Mouse (Mus musculus) forebrain, embryonic 11.5 days (tissue): ENCODE data around the gene Bcl2. TPM values are rescaled to one million over a fixed set of nuclear protein-coding genes. Genes with fewer than 3 reads are reported as not detected.
A peak's percentile ranks its signal among the peaks of the same experiment; 100 is the strongest.

Experiments
- ATAC-seq: fragments of 200-750 bp; cut with Nextera tagmentation; replicated peaks from 2 replicates; pipeline ENCODE4 v1.8.0; 2017; ENCODE audit warnings: moderate TSS enrichment; ENCODE audit not compliant: low FRiP score
- DNase-seq: peaks from one replicate; pipeline ENCODE4 v3.0.0-alpha.2; 2017; ENCODE audit warnings: low spot score
- H3K27ac ChIP-seq: fragments of 300-500 bp; sonication (generic); 2 replicates; pipeline ENCODE4 v1.5.1; 2014; ENCODE audit warnings: low read depth, low read length
- H3K27me3 ChIP-seq: fragments of 300-500 bp; sonication (generic); 2 replicates; pipeline ENCODE4 v1.6.1; 2014; ENCODE audit warnings: mild to moderate bottlenecking, low read length, mixed read lengths; ENCODE audit not compliant: control insufficient read depth, insufficient read depth
- H3K36me3 ChIP-seq: fragments of 300-500 bp; sonication (generic); 2 replicates; pipeline ENCODE4 v1.6.1; 2014; ENCODE audit warnings: mild to moderate bottlenecking, low read length, moderate library complexity, mixed read lengths; ENCODE audit not compliant: control insufficient read depth, insufficient read depth
- H3K4me1 ChIP-seq: fragments of 300-500 bp; sonication (generic); replicated peaks from 2 replicates; pipeline ENCODE4 v1.6.1; 2014; ENCODE audit warnings: low read length, mixed read lengths; ENCODE audit not compliant: control insufficient read depth, insufficient read depth
- H3K4me2 ChIP-seq: fragments of 300-500 bp; sonication (generic); 2 replicates; pipeline ENCODE4 v1.6.1; 2014; ENCODE audit warnings: low read depth, mild to moderate bottlenecking, low read length, moderate library complexity, mixed read lengths; ENCODE audit not compliant: severe bottlenecking
- H3K4me3 ChIP-seq: fragments of 300-500 bp; sonication (generic); 2 replicates; pipeline ENCODE4 v1.5.1; 2014; ENCODE audit warnings: low read depth, low read length
- H3K9ac ChIP-seq: fragments of 300-500 bp; sonication (generic); 2 replicates; pipeline ENCODE4 v1.6.1; 2014; ENCODE audit warnings: low read length
- H3K9me3 ChIP-seq: fragments of 300-500 bp; sonication (generic); 2 replicates; pipeline ENCODE4 v1.6.1; 2016; ENCODE audit warnings: low read length, mixed read lengths; ENCODE audit not compliant: control insufficient read depth
- WGBS: fragments of 180-500 bp; shearing (Covaris S2); extraction: QIAGEN DNeasy Blood & Tissue Kit; methylation state at CpG from one replicate; pipeline ENCODE4 v1.1.7; 2014; 5-methylcytosine and 5-hydroxymethylcytosine counted together
- polyA plus RNA-seq: library from polyadenylated mRNA; unstranded; fragments of >200 nt; fragmentation: Nextera tagmentation; extraction: Ambion mirVana; gene quantifications from 2 replicates; pipeline ENCODE4 v1.2.1, GENCODE M21; 2014

Bcl2 gene
- polyA plus RNA-seq, 1 experiment from 2014 or later: 6.9 TPM

GRCm38 (mm10) chr1:106717071-106717601 is 3.1 kb upstream of the Bcl2 start:
- DNase-seq (peak; percentile 76), ATAC-seq (no peak)
- no peak overlapping the region for H3K9ac ChIP-seq
- no peaks in the 10 kb centered on the region for H3K36me3 ChIP-seq
- no peaks in the 10 kb centered on the region for H3K9me3 ChIP-seq
- 29% methylated on average over 7 of the region's 7 CpGs for WGBS
- H3K4me3 ChIP-seq: no peak overlapping the region
- peaks cover 5% of the 10 kb centered on the region; the same call in 1 of the 2 replicates for H3K4me1 ChIP-seq
- H3K4me2 ChIP-seq: no peak overlapping the region
- no peaks in the 10 kb centered on the region for H3K27me3 ChIP-seq
- no peak overlapping the region for H3K27ac ChIP-seq

GRCm38 (mm10) chr1:106716141-106716540 is 2.1 kb upstream of the Bcl2 start:
- H3K36me3 ChIP-seq: no peaks in the 10 kb centered on the region
- no peak overlapping the region for H3K4me3 ChIP-seq
- no peak overlapping the region for H3K4me2 ChIP-seq
- peaks cover 9% of the 10 kb centered on the region; the same call in 1 of the 2 replicates for H3K4me1 ChIP-seq
- no peaks in the 10 kb centered on the region for H3K27me3 ChIP-seq
- DNase-seq (no peak), ATAC-seq (no peak)
- no peaks in the 10 kb centered on the region for H3K9me3 ChIP-seq
- 93% methylated on average over 3 of the region's 3 CpGs for WGBS
- H3K27ac ChIP-seq: no peak overlapping the region
- no peak overlapping the region for H3K9ac ChIP-seq

- WGBS: 87% methylated on average over 13 of the region's 13 CpGs
- H3K4me2 ChIP-seq: no peak overlapping the region
- H3K9ac ChIP-seq: no peak overlapping the region
- H3K9me3 ChIP-seq: no peaks in the 10 kb centered on the region
- DNase-seq: no peak
- H3K4me1 ChIP-seq: peaks cover 9% of the 10 kb centered on the region; the same call in 1 of the 2 replicates
- no peaks in the 10 kb centered on the region for H3K27me3 ChIP-seq
- no peak overlapping the region for H3K4me3 ChIP-seq
- no peak for ATAC-seq
- H3K36me3 ChIP-seq: no peaks in the 10 kb centered on the region
- H3K27ac ChIP-seq: no peak overlapping the region
Observed at GRCm38 (mm10) chr1:106715111-106716083, 1.3 kb upstream of the Bcl2 start.

- peak; percentile 75 for ATAC-seq
- peak overlapping the region; percentile 62 for H3K27ac ChIP-seq
- H3K4me3 ChIP-seq: peak overlapping the region; percentile 65
- H3K27me3 ChIP-seq: no peaks in the 10 kb centered on the region
- H3K4me1 ChIP-seq: peaks cover 9% of the 10 kb centered on the region; the same call in 1 of the 2 replicates
- H3K4me2 ChIP-seq: peak overlapping the region; percentile 85
- H3K9me3 ChIP-seq: no peaks in the 10 kb centered on the region
- peak; percentile 82 for DNase-seq
- WGBS: 6% methylated on average over 19 of the region's 21 CpGs
- peak overlapping the region; percentile 91 for H3K9ac ChIP-seq
- H3K36me3 ChIP-seq: no peaks in the 10 kb centered on the region
Observed at GRCm38 (mm10) chr1:106714530-106714981, 482 bp upstream of the Bcl2 start.

GRCm38 (mm10) chr1:106712330-106712729 is 1.7 kb downstream of the Bcl2 start:
- 10% methylated on average over 22 of the region's 22 CpGs for WGBS
- Histone ChIP-seq H3K36me3 (no peaks in the 10 kb centered on the region), H3K9me3 (no peaks in the 10 kb centered on the region), H3K27ac (no peak overlapping the region), H3K4me2 (peak overlapping the region; percentile 85), H3K9ac (peak overlapping the region; percentile 47; the same call in 1 of the 2 replicates), H3K27me3 (no peaks in the 10 kb centered on the region), H3K4me3 (peak overlapping the region; percentile 65), H3K4me1 (peaks cover 12% of the 10 kb centered on the region; the same call in 1 of the 2 replicates)
- ATAC-seq (0 out of 2 replicates have a peak, but pooled peaks have one; percentile 6), DNase-seq (peak; percentile 73)

- Histone ChIP-seq H3K9me3 (no peaks in the 10 kb centered on the region), H3K27ac (no peak overlapping the region), H3K4me3 (no peak overlapping the region), H3K4me2 (peak overlapping the region; percentile 85), H3K27me3 (no peaks in the 10 kb centered on the region), H3K4me1 (peaks cover 12% of the 10 kb centered on the region; the same call in 1 of the 2 replicates), H3K9ac (no peak overlapping the region), H3K36me3 (no peaks in the 10 kb centered on the region)
- DNase-seq (no peak), ATAC-seq (no peak)
- 76% methylated on average over 12 of the region's 12 CpGs for WGBS
Observed at GRCm38 (mm10) chr1:106711356-106712125, 2.5 kb downstream of the Bcl2 start.

GRCm38 (mm10) chr1:106710202-106710601 is 3.9 kb downstream of the Bcl2 start:
- no peak overlapping the region for H3K9ac ChIP-seq
- H3K9me3 ChIP-seq: no peaks in the 10 kb centered on the region
- ATAC-seq (no peak), DNase-seq (no peak)
- H3K4me1 ChIP-seq: peaks cover 12% of the 10 kb centered on the region; the same call in 1 of the 2 replicates
- no peaks in the 10 kb centered on the region for H3K27me3 ChIP-seq
- H3K36me3 ChIP-seq: no peaks in the 10 kb centered on the region
- no peak overlapping the region for H3K4me2 ChIP-seq
- 87% methylated on average over 7 of the region's 7 CpGs for whole genome bisulfite sequencing
- H3K4me3 ChIP-seq: no peak overlapping the region
- H3K27ac ChIP-seq: no peak overlapping the region
